Mouse (Mus musculus) embryonic facial prominence, embryonic 10.5 days (tissue): ENCODE measurements around the gene Tmem273. TPM values are rescaled to one million over a fixed set of nuclear protein-coding genes. Genes with fewer than 3 reads are reported as not detected.

Source experiments
- DNase-seq: peaks from one replicate; pipeline ENCODE4 v3.0.0-alpha.2; 2017; ENCODE audit warnings: low spot score
- H3K27ac ChIP-seq: fragments of 300-500 bp; sonication (generic); replicated peaks from 2 replicates; pipeline ENCODE4 v1.5.1; 2016; ENCODE audit warnings: mild to moderate bottlenecking
- H3K27me3 ChIP-seq: fragments of 300-500 bp; sonication (generic); replicated peaks from 2 replicates; pipeline ENCODE4 v1.6.1; 2016; ENCODE audit warnings: low read depth, mild to moderate bottlenecking; ENCODE audit not compliant: poor library complexity, severe bottlenecking
- H3K36me3 ChIP-seq: fragments of 300-500 bp; sonication (generic); replicated peaks from 2 replicates; pipeline ENCODE4 v1.6.1; 2016; ENCODE audit warnings: mild to moderate bottlenecking, moderate library complexity
- H3K4me1 ChIP-seq: fragments of 300-500 bp; sonication (generic); 2 replicates; pipeline ENCODE4 v1.6.1; 2016
- H3K4me3 ChIP-seq: fragments of 300-500 bp; sonication (generic); 2 replicates; pipeline ENCODE4 v1.5.1; 2016; ENCODE audit warnings: mild to moderate bottlenecking, moderate library complexity
- H3K9me3 ChIP-seq: fragments of 300-500 bp; sonication (generic); 2 replicates; pipeline ENCODE4 v1.6.1; 2016; ENCODE audit warnings: mild to moderate bottlenecking
- WGBS: fragments of 180-500 bp; shearing (Covaris S2); methylation state at CpG from one replicate; pipeline ENCODE4 v1.1.7; 2016; 5-methylcytosine and 5-hydroxymethylcytosine counted together
- polyA plus RNA-seq: library from polyadenylated mRNA; unstranded; fragments of >200 nt; fragmentation: Nextera tagmentation; extraction: Ambion mirVana; gene quantifications from 2 replicates; pipeline ENCODE4 v1.2.1, GENCODE M21; 2016

The Tmem273 gene
- 0.10 and 0.24 TPM in 2 replicates for polyA plus RNA-seq

- H3K4me1 ChIP-seq = peaks cover 7% of the 10 kb centered on the region; the same call in 1 of the 2 replicates
- DNase-seq = no peak
- H3K9me3 ChIP-seq = no peaks in the 10 kb centered on the region
- WGBS = 75% methylated on average over 3 of the region's 3 CpGs
- no peak within 1 kb of the TSS for H3K27ac ChIP-seq
- no peak within 1 kb of the TSS for H3K4me3 ChIP-seq
- no peaks in the 10 kb centered on the region for H3K36me3 ChIP-seq
- no peaks in the 10 kb centered on the region for H3K27me3 ChIP-seq
These were observed at the start of gene Tmem273 for GRCm38 (mm10) chr14:32785556-32786130. TSS of gene Tmem273 (plus strand) at chr14:32785963.

- Histone ChIP-seq H3K27ac (no peak overlapping the region), H3K9me3 (no peaks in the 10 kb centered on the region), H3K27me3 (no peaks in the 10 kb centered on the region), H3K4me3 (no peak overlapping the region), H3K4me1 (no peaks in the 10 kb centered on the region), H3K36me3 (no peaks in the 10 kb centered on the region)
- no peak for DNase-seq
- 86% methylated on average over 6 of the region's 6 CpGs for WGBS
These were observed 49.2 kb upstream of the Tmem273 start for GRCm38 (mm10) chr14:32736561-32736960.

- Histone ChIP-seq H3K4me1 (no peaks in the 10 kb centered on the region), H3K27ac (no peak overlapping the region), H3K4me3 (no peak overlapping the region), H3K9me3 (no peaks in the 10 kb centered on the region), H3K27me3 (no peaks in the 10 kb centered on the region), H3K36me3 (no peaks in the 10 kb centered on the region)
- WGBS = 91% methylated on average over 5 of the region's 5 CpGs
- no peak for DNase-seq
These were observed 47.2 kb upstream of the Tmem273 start for GRCm38 (mm10) chr14:32738586-32738985.

- no peak overlapping the region for H3K27ac ChIP-seq
- WGBS = 77% methylated on average over 6 of the region's 6 CpGs
- no peaks in the 10 kb centered on the region for H3K36me3 ChIP-seq
- H3K9me3 ChIP-seq = no peaks in the 10 kb centered on the region
- no peaks in the 10 kb centered on the region for H3K4me1 ChIP-seq
- no peak overlapping the region for H3K4me3 ChIP-seq
- H3K27me3 ChIP-seq = no peaks in the 10 kb centered on the region
- no peak for DNase-seq
These were observed 37.2 kb upstream of the Tmem273 start for GRCm38 (mm10) chr14:32748519-32748918.

- Histone ChIP-seq H3K4me3 (no peak overlapping the region), H3K9me3 (no peaks in the 10 kb centered on the region), H3K4me1 (no peaks in the 10 kb centered on the region), H3K27ac (no peak overlapping the region), H3K36me3 (no peaks in the 10 kb centered on the region), H3K27me3 (no peaks in the 10 kb centered on the region)
- DNase-seq = no peak
- 86% methylated on average over 6 of the region's 6 CpGs for WGBS
These were observed 35.0 kb upstream of the Tmem273 start for GRCm38 (mm10) chr14:32750727-32751126.

- H3K4me1 ChIP-seq = no peaks in the 10 kb centered on the region
- H3K9me3 ChIP-seq = no peaks in the 10 kb centered on the region
- H3K27me3 ChIP-seq = no peaks in the 10 kb centered on the region
- no peak for DNase-seq
- WGBS = 77% methylated on average over 1 of the region's 1 CpGs
- H3K27ac ChIP-seq = no peak overlapping the region
- no peak overlapping the region for H3K4me3 ChIP-seq
- no peaks in the 10 kb centered on the region for H3K36me3 ChIP-seq
These were observed 31.5 kb upstream of the Tmem273 start for GRCm38 (mm10) chr14:32754286-32754685.

- no peak for DNase-seq
- Histone ChIP-seq H3K4me1 (no peaks in the 10 kb centered on the region), H3K36me3 (no peaks in the 10 kb centered on the region), H3K27me3 (no peaks in the 10 kb centered on the region), H3K27ac (no peak overlapping the region), H3K4me3 (no peak overlapping the region), H3K9me3 (no peaks in the 10 kb centered on the region)
- 69% methylated on average over 1 of the region's 1 CpGs for WGBS
These were observed 23.6 kb upstream of the Tmem273 start for GRCm38 (mm10) chr14:32762177-32762576.

GRCm38 (mm10) chr14:32770563-32770962 is 15.2 kb upstream of the Tmem273 start:
- no peak overlapping the region for H3K4me3 ChIP-seq
- WGBS = 78% methylated on average over 6 of the region's 6 CpGs
- H3K27ac ChIP-seq = no peak overlapping the region

GRCm38 (mm10) chr14:32772085-32772484 is 13.7 kb upstream of the Tmem273 start:
- H3K4me3 ChIP-seq = no peak overlapping the region
- H3K27me3 ChIP-seq = no peaks in the 10 kb centered on the region
- no peak for DNase-seq
- 91% methylated on average over 4 of the region's 4 CpGs for WGBS
- no peak overlapping the region for H3K27ac ChIP-seq
- no peaks in the 10 kb centered on the region for H3K36me3 ChIP-seq
- H3K9me3 ChIP-seq = no peaks in the 10 kb centered on the region
- H3K4me1 ChIP-seq = no peaks in the 10 kb centered on the region

More at GRCm38 (mm10) chr14:32770563-32770962, 15.2 kb upstream of the Tmem273 start:
- Histone ChIP-seq H3K27me3 (no peaks in the 10 kb centered on the region), H3K9me3 (no peaks in the 10 kb centered on the region), H3K36me3 (no peaks in the 10 kb centered on the region), H3K4me1 (no peaks in the 10 kb centered on the region)
- DNase-seq = no peak

GRCm38 (mm10) chr14:32772791-32773190 is 13.0 kb upstream of the Tmem273 start:
- H3K4me1 ChIP-seq = no peaks in the 10 kb centered on the region

GRCm38 (mm10) chr14:32773456-32773855 is 12.3 kb upstream of the Tmem273 start:
- 79% methylated on average over 3 of the region's 3 CpGs for WGBS
- Histone ChIP-seq H3K4me1 (no peaks in the 10 kb centered on the region), H3K9me3 (no peaks in the 10 kb centered on the region), H3K4me3 (no peak overlapping the region), H3K27ac (no peak overlapping the region), H3K36me3 (no peaks in the 10 kb centered on the region), H3K27me3 (no peaks in the 10 kb centered on the region)
- no peak for DNase-seq

More at GRCm38 (mm10) chr14:32772791-32773190, 13.0 kb upstream of the Tmem273 start:
- H3K27me3 ChIP-seq = no peaks in the 10 kb centered on the region
- H3K4me3 ChIP-seq = no peak overlapping the region
- WGBS = 60% methylated on average over 3 of the region's 3 CpGs
- no peaks in the 10 kb centered on the region for H3K36me3 ChIP-seq
- no peak for DNase-seq
- no peak overlapping the region for H3K27ac ChIP-seq
- H3K9me3 ChIP-seq = no peaks in the 10 kb centered on the region

GRCm38 (mm10) chr14:32776077-32776476 is 9.7 kb upstream of the Tmem273 start:
- no peak overlapping the region for H3K4me3 ChIP-seq
- H3K9me3 ChIP-seq = no peaks in the 10 kb centered on the region
- no peaks in the 10 kb centered on the region for H3K27me3 ChIP-seq
- no peaks in the 10 kb centered on the region for H3K36me3 ChIP-seq
- WGBS = 88% methylated on average over 7 of the region's 7 CpGs
- no peak overlapping the region for H3K27ac ChIP-seq
- H3K4me1 ChIP-seq = no peaks in the 10 kb centered on the region
- DNase-seq = no peak

- no peak overlapping the region for H3K4me3 ChIP-seq
- H3K9me3 ChIP-seq = no peaks in the 10 kb centered on the region
- no peaks in the 10 kb centered on the region for H3K27me3 ChIP-seq
- no peaks in the 10 kb centered on the region for H3K4me1 ChIP-seq
- H3K36me3 ChIP-seq = no peaks in the 10 kb centered on the region
- whole genome bisulfite sequencing = 78% methylated on average over 3 of the region's 3 CpGs
- DNase-seq = no peak
- H3K27ac ChIP-seq = no peak overlapping the region
These were observed 7.4 kb upstream of the Tmem273 start for GRCm38 (mm10) chr14:32778362-32778761.
